Mouse (Mus musculus) frontal cortex, adult (tissue): ENCODE results near the gene Gm28048.

Experiments
- ATAC-seq: cut with Nextera tagmentation; 2 replicates; pipeline ENCODE4 v1.9.2; 2017; ENCODE audit warnings: mild to moderate bottlenecking, moderate library complexity, mixed read lengths; ENCODE audit not compliant: low TSS enrichment

Gm28048 gene

DNA sequence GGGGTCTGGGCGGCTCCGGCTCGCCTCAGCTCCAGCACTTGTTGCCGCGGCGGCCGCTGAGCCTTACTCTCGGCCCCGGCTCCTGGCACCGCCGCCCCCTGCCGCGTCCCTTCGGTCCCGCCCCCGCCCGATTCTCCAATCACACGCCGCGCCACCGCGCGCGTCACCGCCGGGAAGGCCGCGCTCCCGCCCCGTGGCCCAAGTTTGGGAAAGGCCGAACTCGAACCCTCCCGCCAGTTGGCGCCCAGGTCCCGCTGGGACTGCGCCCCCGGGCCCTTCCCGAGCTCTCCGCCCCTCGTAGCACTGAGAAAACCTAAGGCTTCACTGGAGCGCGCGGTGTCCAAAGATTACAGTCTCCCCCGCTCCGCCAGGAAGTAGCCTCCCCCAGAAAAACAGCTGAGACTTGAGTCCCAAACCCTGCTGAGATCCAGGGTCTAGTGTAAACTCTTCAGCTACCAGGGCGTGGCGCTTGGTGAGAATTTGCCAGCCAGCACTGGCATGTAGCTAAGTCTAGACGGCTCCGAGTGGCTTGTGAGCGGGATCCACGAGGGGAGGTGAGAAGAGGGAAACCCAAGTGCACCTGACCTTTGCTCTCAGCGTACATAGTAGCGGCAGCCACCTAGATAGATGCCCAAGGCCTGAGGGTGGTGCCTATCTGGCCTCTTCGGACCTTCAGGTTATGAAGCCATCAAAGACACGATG, 122.1 kb downstream of the Gm28048 start:
- ATAC-seq = peak; percentile 74

DNA sequence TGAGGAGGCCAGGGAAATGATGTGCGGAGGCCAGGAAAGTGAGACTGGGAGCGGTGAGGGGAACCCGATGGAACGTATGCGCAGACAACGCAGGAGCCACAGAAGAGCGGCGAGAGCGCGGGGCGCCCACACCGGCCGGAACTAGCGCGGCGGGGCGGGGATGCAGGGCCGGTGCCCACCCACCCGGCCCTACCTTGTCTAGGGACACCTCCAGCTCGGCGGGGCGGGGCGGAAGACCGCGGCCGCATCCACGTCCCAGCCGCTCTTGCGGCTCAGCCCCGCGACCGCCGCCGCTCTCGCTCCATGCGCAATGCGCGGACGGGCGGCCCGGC, 122.6 kb downstream of the Gm28048 start:
- ATAC-seq = peak; percentile 31

DNA sequence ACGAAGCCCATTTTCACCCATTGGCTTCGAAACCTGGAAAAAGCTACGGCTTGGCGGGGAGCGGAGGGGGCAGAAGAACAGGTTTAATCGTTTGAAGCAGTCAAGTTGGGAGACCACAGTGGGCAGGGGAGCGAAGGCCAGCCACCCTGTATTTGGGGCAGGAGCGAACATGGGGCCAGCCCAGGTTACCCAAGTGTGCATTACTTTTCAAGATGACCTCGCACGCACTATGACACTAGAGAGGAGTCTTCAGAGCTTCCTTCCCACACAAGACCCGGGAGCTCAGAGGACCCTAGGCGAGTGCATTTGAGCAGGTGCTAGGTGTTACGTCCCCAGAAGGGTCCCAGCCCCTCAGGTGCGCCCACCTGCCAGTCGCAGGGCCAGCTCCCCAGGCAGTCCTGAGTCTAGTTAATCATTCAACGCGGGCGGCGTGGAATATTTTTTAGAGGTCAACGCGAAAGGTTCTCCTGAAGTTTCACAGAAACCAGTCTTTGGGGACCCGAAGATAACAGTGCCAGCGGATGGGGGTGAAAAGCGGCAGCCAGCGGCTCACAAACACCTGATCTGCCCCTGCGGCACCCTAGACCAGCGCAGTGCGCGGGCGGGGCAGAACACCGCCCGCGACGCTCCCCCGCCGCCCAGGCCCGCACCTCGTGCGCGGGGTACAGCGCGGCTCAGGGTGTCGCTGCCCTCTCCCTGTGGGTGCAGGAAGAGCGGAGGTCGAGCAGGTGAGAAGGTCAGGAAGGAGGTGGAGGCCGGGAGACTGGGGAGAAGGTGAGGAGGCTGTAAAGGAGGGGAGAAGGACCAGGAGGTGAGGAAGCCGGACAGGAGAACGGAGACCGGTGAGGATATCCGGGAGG, 123.2 kb downstream of the Gm28048 start:
- 0 out of 2 replicates have a peak, but pooled peaks have one; percentile 19 for ATAC-seq

DNA sequence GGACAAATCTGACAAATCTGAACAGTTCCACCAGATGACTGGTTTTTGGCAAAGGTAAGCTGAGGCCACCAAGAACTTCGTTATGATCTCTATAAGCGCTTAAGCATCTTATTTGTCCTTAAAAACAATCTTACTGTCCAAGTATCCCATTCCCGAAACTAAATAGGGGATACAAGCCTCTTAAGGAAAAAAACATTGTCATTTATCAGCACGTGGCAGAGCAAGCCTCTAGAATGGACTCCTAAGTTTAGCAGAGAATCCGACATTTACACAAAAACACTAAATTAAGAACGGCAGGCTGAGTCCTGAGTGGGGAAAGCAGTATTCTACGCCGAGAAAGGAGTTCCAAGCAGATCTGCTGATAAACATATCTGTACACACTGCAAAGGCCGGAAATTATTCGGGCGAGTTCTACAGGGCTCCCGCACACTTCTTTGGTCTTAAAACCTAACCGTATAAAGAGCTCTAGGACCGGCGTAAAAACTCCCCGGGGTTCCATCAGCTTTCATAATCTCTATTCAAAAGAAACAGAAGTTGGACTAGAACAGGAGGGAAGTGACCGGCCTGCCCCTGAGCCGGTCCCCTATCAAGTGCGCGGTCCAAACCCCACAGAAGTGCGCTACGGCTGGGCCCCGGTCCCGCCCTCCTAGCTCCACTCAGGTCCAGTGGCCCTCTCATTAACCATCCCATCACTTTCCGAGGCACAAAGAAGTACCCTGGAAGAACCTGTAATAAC, 124.0 kb downstream of the Gm28048 start:
- ATAC-seq = no peak

DNA sequence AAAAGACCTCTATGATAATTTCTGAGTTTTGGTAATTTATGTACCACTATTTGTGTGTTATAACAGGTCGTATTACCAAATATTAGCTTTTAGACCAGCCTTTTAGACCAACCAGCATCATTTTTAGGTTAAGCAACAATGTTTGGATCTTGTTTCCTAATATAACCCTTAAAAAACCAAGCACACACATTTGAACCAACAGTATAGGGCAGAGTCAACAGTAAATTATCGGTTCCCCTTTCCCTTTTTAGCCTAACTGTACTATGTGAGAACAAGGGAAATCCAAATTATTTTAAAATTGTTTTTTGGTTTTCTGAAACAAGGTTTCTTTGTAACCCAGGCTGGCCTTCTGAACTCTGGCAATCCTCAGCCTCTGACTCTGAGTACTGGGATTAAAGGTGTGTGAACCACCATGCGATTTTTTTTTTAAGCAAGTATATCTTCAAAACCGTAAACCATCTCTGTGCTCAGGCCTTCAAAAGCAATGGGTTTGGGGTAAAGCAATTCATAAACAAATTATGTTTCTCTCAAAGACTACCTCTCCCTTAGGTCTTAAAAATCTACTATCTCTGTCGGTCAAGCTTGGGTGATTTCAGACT, 124.7 kb downstream of the Gm28048 start:
- no peak for ATAC-seq

DNA sequence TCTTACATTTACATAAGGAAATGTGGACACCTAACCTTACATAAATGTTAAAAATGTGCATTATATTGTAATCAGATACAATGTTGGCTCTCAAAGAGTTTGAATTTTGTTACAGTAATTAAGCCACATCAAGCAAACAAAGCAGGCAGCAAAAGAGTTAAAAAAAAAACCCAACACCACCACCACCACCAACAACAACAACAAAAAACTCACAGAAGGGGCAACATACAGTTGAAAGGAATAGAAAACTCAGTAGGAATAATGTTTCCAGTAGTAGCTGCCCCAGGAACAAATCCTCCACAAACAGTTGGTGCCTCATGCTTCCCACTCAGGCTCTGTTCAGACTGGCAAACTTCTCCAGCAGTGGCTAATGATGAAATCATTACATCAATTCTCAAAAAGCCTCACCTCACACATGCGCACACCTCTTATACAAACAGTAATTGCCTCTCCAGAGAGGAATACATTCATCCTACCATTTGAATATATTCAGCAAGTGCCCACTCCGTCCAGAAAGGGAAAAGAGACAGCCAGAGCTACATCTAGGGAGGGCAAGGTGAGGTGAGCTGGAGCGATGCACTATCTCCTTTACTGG, 125.4 kb downstream of the Gm28048 start:
- ATAC-seq = peak; percentile 5; the same call in 1 of the 2 replicates

DNA sequence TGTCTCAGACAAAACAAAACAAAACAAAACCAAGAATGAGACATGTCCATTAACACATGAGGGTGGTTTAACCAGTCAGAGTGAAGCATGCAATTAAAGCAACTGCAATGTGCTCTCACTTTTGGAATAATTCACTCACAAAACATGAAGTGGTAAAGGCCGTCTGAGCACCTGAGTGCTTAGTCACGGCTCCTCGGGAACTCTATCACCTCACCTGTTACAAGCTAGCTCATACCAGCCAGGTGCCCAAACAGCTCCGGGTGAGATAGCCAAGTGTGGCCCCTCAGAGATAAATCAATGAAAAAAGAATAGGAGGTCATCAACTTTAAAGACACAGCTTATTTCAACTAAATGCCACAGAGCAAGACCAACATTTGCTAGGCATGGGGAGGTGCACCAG, 127.3 kb downstream of the Gm28048 start:
- ATAC-seq = no peak

DNA sequence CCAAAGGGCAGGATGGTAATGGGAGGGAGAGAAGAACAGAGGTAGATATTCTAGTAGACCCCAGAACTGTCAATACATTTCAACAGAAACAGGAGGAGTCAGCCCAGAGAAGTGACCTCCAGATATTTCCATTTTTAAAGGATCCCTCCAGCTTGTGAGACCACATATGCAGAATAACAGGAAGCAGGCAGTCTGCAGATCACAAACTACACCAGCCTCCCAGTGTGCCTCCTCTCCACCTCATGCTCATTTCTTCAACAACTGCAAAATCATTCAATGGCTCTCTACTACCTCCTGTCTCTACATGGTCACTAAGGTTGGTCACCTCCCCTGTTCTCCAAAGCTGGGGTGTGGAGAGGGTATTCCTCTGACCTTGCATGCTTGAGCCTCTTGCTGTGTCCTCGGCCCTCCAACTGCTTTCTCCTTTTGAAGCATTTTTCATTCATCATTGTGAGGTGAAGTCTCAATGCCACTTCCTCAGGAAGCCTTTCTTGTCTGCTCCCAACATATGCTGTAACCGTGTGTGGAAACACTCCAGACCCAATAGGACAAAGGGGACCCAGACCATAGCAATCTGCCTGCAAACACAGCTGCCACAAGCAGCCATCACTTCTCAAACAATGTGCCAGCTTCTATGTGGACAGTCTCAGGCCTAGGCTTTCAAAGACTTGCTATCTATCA, 128.3 kb downstream of the Gm28048 start:
- ATAC-seq = no peak

DNA sequence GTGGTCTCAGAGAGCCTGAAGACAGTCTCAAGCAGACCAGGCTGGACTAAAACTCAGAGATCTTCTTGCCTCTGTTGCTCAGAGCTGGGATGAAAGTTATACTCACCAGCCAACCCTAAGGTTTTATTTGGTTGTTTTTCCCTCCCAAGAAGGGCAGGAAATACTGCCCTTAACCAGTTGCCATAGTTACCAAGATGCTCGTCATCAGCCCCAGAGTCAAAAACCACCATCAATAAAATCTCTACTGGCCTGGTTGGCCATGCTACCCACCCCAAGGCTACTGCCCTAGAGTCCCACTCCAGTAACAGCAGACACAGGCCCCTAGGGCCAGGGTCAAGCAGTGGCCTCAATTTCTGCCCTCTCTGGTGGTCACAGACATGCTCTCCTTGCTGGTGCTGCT, 129.4 kb downstream of the Gm28048 start:
- no peak for ATAC-seq

DNA sequence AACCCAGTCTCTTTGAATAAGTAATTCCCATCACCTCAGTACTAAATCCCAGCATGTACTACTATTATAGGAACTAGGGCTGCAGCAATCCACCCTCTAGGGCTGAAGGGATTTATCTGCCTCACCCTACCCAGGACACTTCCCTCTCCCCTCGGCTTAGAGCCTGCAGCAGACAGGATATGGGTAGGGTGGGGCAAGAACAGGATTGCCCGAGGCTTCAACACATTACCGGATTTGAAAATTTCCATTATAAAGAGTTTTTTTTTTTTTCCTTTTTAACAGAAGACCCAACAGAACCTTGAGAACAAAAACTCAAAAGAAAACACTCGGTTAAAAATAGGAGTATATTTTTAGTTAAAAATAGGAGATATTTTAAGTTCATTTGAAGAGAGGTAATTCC, 130.5 kb downstream of the Gm28048 start:
- ATAC-seq = no peak

DNA sequence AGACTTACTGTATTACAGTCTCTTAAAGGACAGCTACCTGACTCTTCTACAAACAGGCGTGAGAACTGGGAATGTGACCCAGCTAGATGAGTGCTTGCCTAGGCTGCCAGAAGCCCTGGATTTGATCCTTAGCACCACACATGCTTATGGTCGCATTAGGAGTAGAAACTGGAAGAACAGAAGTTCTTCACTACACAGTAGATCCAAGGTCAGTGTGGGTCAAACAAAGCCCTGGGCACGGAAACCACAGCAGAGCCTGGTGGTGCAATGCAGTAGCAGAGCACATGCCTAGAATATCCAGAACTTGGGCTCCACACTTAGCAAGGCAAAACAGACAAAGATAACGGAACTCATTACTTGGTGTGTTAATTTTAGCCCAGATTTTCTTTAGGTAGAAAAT, 131.8 kb downstream of the Gm28048 start:
- ATAC-seq = no peak

DNA sequence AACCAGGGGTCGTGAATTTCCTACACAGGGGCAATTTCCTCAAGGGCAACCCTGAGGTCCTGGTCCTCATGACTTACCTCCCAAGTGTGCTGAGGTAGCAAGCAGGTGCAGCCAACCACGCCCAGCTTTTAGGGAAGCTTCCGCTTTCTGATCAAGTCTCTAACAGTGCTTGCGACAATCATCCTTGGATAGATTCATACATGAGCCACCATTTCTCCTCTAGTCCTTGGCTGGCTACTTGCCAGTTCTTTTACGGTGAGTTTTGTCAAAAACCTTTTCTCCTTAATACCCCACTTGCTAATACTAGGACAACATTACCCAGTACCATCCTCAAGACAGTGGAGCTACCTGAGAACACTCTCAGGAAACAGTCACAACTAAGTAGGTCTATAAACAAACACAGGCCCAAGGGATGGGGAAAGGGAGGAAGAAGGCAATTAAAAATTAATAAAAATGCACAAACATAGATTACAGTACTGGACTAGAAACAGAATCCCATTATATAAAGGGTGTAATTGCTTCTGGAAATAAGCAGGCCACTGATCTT, 133.2 kb downstream of the Gm28048 start:
- no peak for ATAC-seq

DNA sequence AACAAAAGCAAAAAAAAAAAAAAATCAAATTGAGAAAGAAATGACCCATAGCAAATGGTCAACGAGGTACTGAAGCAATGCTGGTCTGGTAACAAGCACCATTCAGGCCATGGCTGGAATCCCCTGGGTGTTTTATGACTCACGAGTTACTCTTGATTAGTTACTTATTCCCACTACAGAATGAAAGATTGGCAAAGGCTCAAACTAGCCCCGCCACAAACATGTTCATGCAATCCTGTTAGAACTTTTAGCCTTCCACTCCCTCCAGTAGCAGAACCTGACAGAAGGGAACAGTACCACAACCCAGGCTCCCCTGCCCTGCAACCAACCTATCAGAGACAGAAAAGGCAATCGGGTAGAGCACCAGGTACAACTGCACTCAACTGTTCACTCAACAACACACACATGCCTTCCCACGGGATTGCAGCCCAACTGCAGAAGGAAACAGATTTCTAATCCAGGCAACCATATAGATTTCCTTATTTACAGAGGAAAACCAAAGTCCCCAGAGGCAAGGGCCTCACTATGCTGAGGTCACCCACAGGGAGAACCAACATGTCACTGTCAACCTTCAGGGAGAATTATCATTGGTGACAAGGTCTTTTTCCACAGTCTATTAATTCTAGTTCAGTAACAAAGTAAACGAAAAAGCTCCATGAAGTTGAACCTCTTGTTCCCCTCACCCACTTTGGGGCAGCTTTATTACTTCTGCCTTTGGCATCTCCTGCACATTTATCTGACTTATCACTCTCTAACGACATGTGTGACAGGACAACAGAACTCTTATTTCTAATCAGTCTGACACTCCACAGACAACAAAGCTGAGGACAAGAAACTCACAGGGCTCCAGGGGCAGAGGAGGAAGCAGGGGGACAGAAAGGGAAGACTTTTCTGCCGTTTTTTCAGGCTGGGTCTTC, 133.9 kb downstream of the Gm28048 start:
- no peak for ATAC-seq

DNA sequence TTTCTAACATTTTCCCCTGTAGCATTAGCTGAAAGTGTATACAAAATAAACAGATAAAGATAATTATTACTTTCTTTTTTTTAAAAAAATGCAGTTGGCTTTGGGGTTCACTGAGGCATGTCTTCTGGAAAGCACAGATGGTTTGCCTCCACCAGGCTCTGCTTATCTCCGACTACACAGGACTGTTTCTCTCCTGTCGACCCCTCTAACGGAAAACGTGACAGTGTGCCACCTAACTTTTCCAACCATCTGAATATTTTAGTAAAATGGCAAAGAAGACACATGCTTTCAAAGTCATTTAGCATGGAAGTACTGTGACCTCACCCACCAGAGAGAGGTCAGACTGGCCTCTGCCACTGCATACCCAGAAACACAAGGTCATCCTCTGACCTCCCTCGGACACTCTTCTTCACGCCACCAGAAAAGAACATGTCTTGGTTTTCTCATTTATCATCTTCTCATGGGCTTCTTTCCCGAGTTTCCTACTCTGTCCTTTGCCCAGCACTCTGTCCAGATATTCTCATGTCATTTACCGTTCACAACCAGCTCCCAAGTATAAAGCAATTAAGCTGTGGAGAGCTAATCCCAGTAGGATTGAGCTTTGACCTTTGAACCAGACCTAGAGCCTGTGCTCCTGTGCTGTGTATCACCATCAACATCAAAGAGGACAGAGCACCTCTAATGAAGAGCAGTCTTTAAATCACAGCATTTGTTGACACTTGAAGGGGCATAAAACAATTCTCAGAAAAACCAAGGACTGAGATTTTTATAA, 134.7 kb downstream of the Gm28048 start:
- ATAC-seq = no peak

DNA sequence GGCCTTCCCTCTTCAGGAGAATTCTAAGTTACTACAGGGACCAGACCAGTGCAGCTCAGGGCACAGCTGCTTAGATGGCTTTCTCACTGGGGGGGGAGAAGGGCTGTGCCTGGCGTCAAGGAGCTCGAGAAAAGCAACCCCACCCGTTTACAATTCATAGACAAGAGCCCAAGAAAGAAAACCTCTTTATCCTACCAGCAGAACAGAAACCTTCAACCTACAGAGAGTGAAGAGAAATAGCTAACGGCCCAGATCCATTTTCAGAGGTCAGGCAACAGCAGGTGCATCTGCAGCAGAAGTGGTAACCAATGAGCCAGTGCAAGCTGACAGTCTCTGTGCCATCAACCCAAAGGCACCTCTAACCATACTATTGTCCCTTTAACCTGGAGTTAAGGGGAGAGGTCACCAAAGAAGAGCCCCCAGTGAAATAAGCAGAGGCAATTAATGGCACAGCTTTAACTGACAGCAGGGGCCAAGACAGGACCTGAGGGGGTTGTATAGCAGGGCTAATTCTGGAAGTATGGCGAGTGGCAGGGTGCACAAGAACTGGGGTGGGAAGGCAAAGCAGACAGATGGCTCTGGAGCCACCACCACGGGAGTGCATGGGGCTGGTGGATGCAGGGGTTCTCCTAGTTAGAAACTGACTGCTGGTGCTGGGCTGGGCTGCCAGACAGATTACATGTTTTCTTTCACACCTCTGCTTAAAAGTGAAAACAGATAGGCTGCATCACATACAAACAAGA, 135.6 kb downstream of the Gm28048 start:
- ATAC-seq = no peak

DNA sequence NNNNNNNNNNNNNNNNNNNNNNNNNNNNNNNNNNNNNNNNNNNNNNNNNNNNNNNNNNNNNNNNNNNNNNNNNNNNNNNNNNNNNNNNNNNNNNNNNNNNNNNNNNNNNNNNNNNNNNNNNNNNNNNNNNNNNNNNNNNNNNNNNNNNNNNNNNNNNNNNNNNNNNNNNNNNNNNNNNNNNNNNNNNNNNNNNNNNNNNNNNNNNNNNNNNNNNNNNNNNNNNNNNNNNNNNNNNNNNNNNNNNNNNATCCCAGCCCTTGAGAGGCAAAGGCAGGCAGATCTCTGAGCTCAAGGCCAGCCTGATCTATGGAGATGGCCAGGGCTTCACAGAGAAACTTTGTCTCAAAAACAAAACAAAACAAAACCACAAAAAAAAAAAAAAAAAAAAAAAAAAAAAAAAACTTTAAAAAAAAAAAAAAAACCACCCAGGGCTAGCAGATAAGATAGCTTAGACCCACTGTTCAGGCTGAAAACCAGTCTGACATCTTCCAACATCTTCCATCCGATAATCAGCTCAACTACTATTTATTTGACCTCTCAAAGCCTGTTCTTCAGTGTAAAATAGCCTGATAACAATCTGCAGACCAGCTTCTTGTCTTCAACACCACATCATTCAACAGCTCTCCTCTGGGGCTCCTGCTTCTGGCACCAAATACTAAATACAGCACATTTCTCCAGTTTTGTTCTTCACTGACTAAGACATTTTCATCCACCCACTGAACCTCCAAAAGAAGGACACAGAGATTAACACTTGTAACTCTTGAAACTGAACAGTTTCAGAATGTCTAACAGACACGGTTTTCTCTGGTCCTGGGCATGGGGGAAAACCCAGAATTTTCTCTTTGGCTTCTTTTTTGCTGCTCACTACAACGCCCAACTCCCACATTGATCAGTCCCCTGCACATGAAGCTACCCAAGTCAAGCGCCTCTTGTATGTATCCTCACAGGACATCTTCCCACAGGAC, 136.9 kb downstream of the Gm28048 start:
- ATAC-seq = peak; percentile 94

DNA sequence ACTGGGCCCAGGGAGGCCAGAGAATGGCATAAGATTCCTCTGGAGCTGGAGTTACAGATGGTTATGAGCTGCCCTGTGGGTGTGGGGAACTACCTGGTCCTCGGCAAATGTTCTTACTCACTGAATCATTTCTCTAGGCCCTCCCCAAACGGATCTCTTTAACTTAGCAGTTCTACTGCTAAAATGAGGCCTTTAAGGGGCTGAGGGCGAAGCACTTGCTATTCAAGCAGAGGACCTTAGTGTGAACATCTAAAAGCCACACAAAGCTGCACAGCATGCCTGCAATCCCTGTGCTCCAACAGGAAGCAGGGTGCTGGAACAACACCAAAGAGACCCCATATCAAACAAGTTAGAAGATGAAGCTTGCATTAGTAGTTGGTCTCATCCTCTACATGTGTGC, 142.4 kb downstream of the Gm28048 start:
- ATAC-seq = no peak
